10 mouse cellular contexts compared by ENCODE assay signal in genomic region chr10:93592456-93592855, GRCm38 (mm10). TPM values are rescaled to one million over a fixed set of nuclear protein-coding genes. Genes with fewer than 3 reads are reported as not detected.
DNase-seq lines count a peak whose midpoint lies in the region; ATAC-seq and TF ChIP-seq lines count a peak whose summit lies in the region.
"Had no signal": no experiment of that assay in that cellular context is flagged by ENCODE, and none has a peak within 500 bp of the region (broad histone marks: within the 10 kb centered on the region; RNA-seq: fewer than 3 reads in every experiment).

No protein-coding gene starts in this region.

- TF ChIP-seq CTCF in hindbrain, postnatal 0 days (IDR thresholded peaks at IDR 0.05; ENCODE audit: low read depth): peak; percentile 35

- ATAC-seq in hindbrain, postnatal 0 days: no peak
- no peak for ATAC-seq in hindbrain, embryonic 13.5 days (ENCODE audit: low FRiP score)
- ATAC-seq in hindbrain, embryonic 12.5 days (ENCODE audit: low FRiP score): no peak

- H3K4me3 ChIP-seq in hindbrain, postnatal 0 days (ENCODE audit: low read length): no peak overlapping the region
- no peak overlapping the region for H3K4me3 ChIP-seq in hindbrain, embryonic 13.5 days
- H3K4me3 ChIP-seq in hindbrain, embryonic 12.5 days: no peak overlapping the region
- H3K4me3 ChIP-seq: limb, embryonic 13.5 days had no signal

- no peaks in the 10 kb centered on the region; the same call in 1 of the 2 replicates for H3K36me3 ChIP-seq in hindbrain, postnatal 0 days (ENCODE audit: insufficient read depth, low read length)
- H3K36me3 ChIP-seq in hindbrain, embryonic 13.5 days: no peaks in the 10 kb centered on the region
- H3K36me3 ChIP-seq in hindbrain, embryonic 12.5 days: no peaks in the 10 kb centered on the region

- no peaks in the 10 kb centered on the region for H3K9me3 ChIP-seq in hindbrain, postnatal 0 days (ENCODE audit: low read length)
- no peaks in the 10 kb centered on the region for H3K9me3 ChIP-seq in hindbrain, embryonic 13.5 days
- no peaks in the 10 kb centered on the region for H3K9me3 ChIP-seq in hindbrain, embryonic 12.5 days (replicated peaks)
- H3K9me3 ChIP-seq: limb, embryonic 13.5 days had no signal

- no peaks in the 10 kb centered on the region for H3K27me3 ChIP-seq in hindbrain, postnatal 0 days (ENCODE audit: insufficient read depth, low read length)
- H3K27me3 ChIP-seq in hindbrain, embryonic 13.5 days: peaks cover 6% of the 10 kb centered on the region; the same call in 1 of the 2 replicates
- peaks cover 3% of the 10 kb centered on the region; the same call in 1 of the 2 replicates for H3K27me3 ChIP-seq in hindbrain, embryonic 12.5 days
- H3K27me3 ChIP-seq: limb, embryonic 13.5 days had no signal

- H3K9ac ChIP-seq in hindbrain, postnatal 0 days (replicated peaks; ENCODE audit: low read length): no peak overlapping the region
- no peak overlapping the region for H3K9ac ChIP-seq in hindbrain, embryonic 13.5 days
- H3K9ac ChIP-seq in hindbrain, embryonic 12.5 days: no peak overlapping the region
- H3K9ac ChIP-seq: limb, embryonic 13.5 days had no signal

- intact Hi-C loops in gastrocnemius, postnatal 36 days (cut with DNase I): no loop called here

- H3K4me2 ChIP-seq in hindbrain, postnatal 0 days (ENCODE audit: low read depth, low read length): no peak overlapping the region
- H3K4me2 ChIP-seq in hindbrain, embryonic 13.5 days: no peak overlapping the region
- no peak overlapping the region for H3K4me2 ChIP-seq in hindbrain, embryonic 12.5 days (replicated peaks)
- H3K4me2 ChIP-seq: limb, embryonic 13.5 days had no signal

- H3K4me1 ChIP-seq in hindbrain, postnatal 0 days (ENCODE audit: insufficient read depth, low read length): peaks cover 10% of the 10 kb centered on the region; the same call in 1 of the 2 replicates
- peaks cover 16% of the 10 kb centered on the region for H3K4me1 ChIP-seq in hindbrain, embryonic 13.5 days (replicated peaks)
- peaks cover 17% of the 10 kb centered on the region for H3K4me1 ChIP-seq in hindbrain, embryonic 12.5 days

- H3K27ac ChIP-seq in hindbrain, postnatal 0 days: no peak overlapping the region
- H3K27ac ChIP-seq in hindbrain, embryonic 13.5 days: no peak overlapping the region
- H3K27ac ChIP-seq in hindbrain, embryonic 12.5 days: no peak overlapping the region
- H3K27ac ChIP-seq: limb, embryonic 13.5 days had no signal

- 59% methylated on average over 12 of the region's 12 CpGs for WGBS in hindbrain, postnatal 0 days
- WGBS in hindbrain, embryonic 13.5 days: 60% methylated on average over 12 of the region's 12 CpGs
- 54% methylated on average over 12 of the region's 12 CpGs for WGBS in hindbrain, embryonic 12.5 days

- DNase-seq in hindbrain, postnatal 0 days (ENCODE audit: low spot score): no peak
- DNase-seq in 3T3-L1 (ENCODE audit: low read depth, low spot score) (peak; percentile 40), NIH3T3 (ENCODE audit: low read depth) (peak; percentile 40)
- DNase-seq in kidney, postnatal 36 days: peak; percentile 33 to 63
- DNase-seq in gastrocnemius, postnatal 36 days: no peak
- no peak for DNase-seq in right cerebral cortex, postnatal 25 days

RNA-seq across cellular contexts. Expression of gene Snrpf, which starts 3.0 kb away (rescaled TPM):
- total RNA-seq in hindbrain, postnatal 0 days (2014; rRNA removed): 20.1 and 26.2 TPM in 2 replicates
- 65.2 and 65.8 TPM in 2 replicates for polyA plus RNA-seq in hindbrain, postnatal 0 days (2015; fragmentation: Nextera tagmentation; extraction: Ambion mirVana)
- polyA plus RNA-seq in hindbrain, embryonic 13.5 days (2015; fragmentation: Nextera tagmentation; extraction: Ambion mirVana): 80.6 and 84.7 TPM in 2 replicates
- 1 to 10 TPM; 6.4 to 7.0 TPM for total RNA-seq in gastrocnemius, postnatal 36 days (2021)
- 108 and 119 TPM in 2 replicates for polyA plus RNA-seq in hindbrain, embryonic 12.5 days (2016; fragmentation: Nextera tagmentation; extraction: Ambion mirVana)

RNA-seq across cellular contexts. Expression of gene Ntn4, which starts 48.0 kb away (rescaled TPM):
- total RNA-seq in hindbrain, postnatal 0 days (2014; rRNA removed): 13.1 and 26.4 TPM in 2 replicates
- polyA plus RNA-seq in hindbrain, postnatal 0 days (2015; fragmentation: Nextera tagmentation; extraction: Ambion mirVana): 0.99 and 1.2 TPM in 2 replicates
- polyA plus RNA-seq in hindbrain, embryonic 13.5 days (2015; fragmentation: Nextera tagmentation; extraction: Ambion mirVana): 1.2 and 2.2 TPM in 2 replicates
- total RNA-seq in gastrocnemius, postnatal 36 days (2021): 1 to 10 TPM; 6.7 to 7.4 TPM
- polyA plus RNA-seq in hindbrain, embryonic 12.5 days (2016; fragmentation: Nextera tagmentation; extraction: Ambion mirVana): 3.2 and 3.4 TPM in 2 replicates

RNA-seq across cellular contexts. Expression of gene Ccdc38, which starts 52.0 kb away (rescaled TPM):
- total RNA-seq in hindbrain, postnatal 0 days (2014; rRNA removed): not detected in 2 replicates
- polyA plus RNA-seq in hindbrain, postnatal 0 days (2015; fragmentation: Nextera tagmentation; extraction: Ambion mirVana): 0.41 and 0.53 TPM in 2 replicates
- polyA plus RNA-seq in hindbrain, embryonic 13.5 days (2015; fragmentation: Nextera tagmentation; extraction: Ambion mirVana): 0.27 TPM in 2 replicates
- total RNA-seq in gastrocnemius, postnatal 36 days (2021): under 1 TPM in 1 of 2 experiments, not detected in 1; 0.10 TPM
- 0.30 and 0.47 TPM in 2 replicates for polyA plus RNA-seq in hindbrain, embryonic 12.5 days (2016; fragmentation: Nextera tagmentation; extraction: Ambion mirVana)

RNA-seq across cellular contexts. Expression of gene Amdhd1, which starts 52.6 kb away (rescaled TPM):
- 0.16 TPM in 1 of 2 replicates, not detected in the other for total RNA-seq in hindbrain, postnatal 0 days (2014; rRNA removed)
- 0.15 TPM in 1 of 2 replicates, not detected in the other for polyA plus RNA-seq in hindbrain, postnatal 0 days (2015; fragmentation: Nextera tagmentation; extraction: Ambion mirVana)
- 0.08 and 0.09 TPM in 2 replicates for polyA plus RNA-seq in hindbrain, embryonic 13.5 days (2015; fragmentation: Nextera tagmentation; extraction: Ambion mirVana)
- not detected for total RNA-seq in gastrocnemius, postnatal 36 days (2021)
- polyA plus RNA-seq in hindbrain, embryonic 12.5 days (2016; fragmentation: Nextera tagmentation; extraction: Ambion mirVana): 0.21 and 0.44 TPM in 2 replicates
- polyA plus RNA-seq: neural tube, embryonic 14.5 days had no signal

Comparison
In these comparisons a context has a peak if more than half of its experiments do, and no peak if none do; other contexts are left out.
1. DNase-seq: peak in 3T3-L1 (single experiment), NIH3T3 (single experiment) and kidney, postnatal 36 days (2 of 2); none in hindbrain, postnatal 0 days (single experiment), gastrocnemius, postnatal 36 days (0 of 2) and right cerebral cortex, postnatal 25 days (single experiment).